Mouse (Mus musculus) limb, embryonic 10.5 days (tissue): ENCODE results near the gene Rps6kb1. TPM values are rescaled to one million over a fixed set of nuclear protein-coding genes. Genes with fewer than 3 reads are reported as not detected.

Experiments
- DNase-seq: peaks from one replicate; pipeline ENCODE4 v3.0.0-alpha.2; 2017; ENCODE audit warnings: low spot score
- H3K27ac ChIP-seq: fragments of 300-500 bp; sonication (generic); 2 replicates; pipeline ENCODE4 v1.5.1; 2016; ENCODE audit warnings: mild to moderate bottlenecking
- H3K27me3 ChIP-seq: fragments of 300-500 bp; sonication (generic); 2 replicates; pipeline ENCODE4 v1.6.1; 2016; ENCODE audit warnings: low read depth, mild to moderate bottlenecking; ENCODE audit not compliant: poor library complexity, severe bottlenecking
- H3K36me3 ChIP-seq: fragments of 300-500 bp; sonication (generic); 2 replicates; pipeline ENCODE4 v1.6.1; 2016; ENCODE audit warnings: mild to moderate bottlenecking, moderate library complexity
- H3K4me1 ChIP-seq: fragments of 300-500 bp; sonication (generic); 2 replicates; pipeline ENCODE4 v1.6.1; 2016
- H3K4me3 ChIP-seq: fragments of 300-500 bp; sonication (generic); 2 replicates; pipeline ENCODE4 v1.5.1; 2016; ENCODE audit warnings: mild to moderate bottlenecking, moderate library complexity
- H3K9me3 ChIP-seq: fragments of 300-500 bp; sonication (generic); replicated peaks from 2 replicates; pipeline ENCODE4 v1.6.1; 2016; ENCODE audit warnings: mild to moderate bottlenecking
- WGBS: fragments of 180-500 bp; shearing (Covaris S2); methylation state at CpG from one replicate; pipeline ENCODE4 v1.1.7; 2016; 5-methylcytosine and 5-hydroxymethylcytosine counted together
- polyA plus RNA-seq: library from polyadenylated mRNA; unstranded; fragments of >200 nt; fragmentation: Nextera tagmentation; extraction: Ambion mirVana; gene quantifications from 2 replicates; pipeline ENCODE4 v1.2.1, GENCODE M21; 2016

The Rps6kb1 gene
- polyA plus RNA-seq = 47.3 and 64.3 TPM in 2 replicates

- peaks cover 21% of the 10 kb centered on the region for H3K36me3 ChIP-seq
- peak within 1 kb of the TSS; percentile 95 for H3K27ac ChIP-seq
- WGBS = under 1% methylated on average over 43 of the region's 43 CpGs
- H3K4me1 ChIP-seq = peaks cover 20% of the 10 kb centered on the region
- no peaks in the 10 kb centered on the region for H3K27me3 ChIP-seq
- no peaks in the 10 kb centered on the region for H3K9me3 ChIP-seq
- H3K4me3 ChIP-seq = peak within 1 kb of the TSS; percentile 99
- DNase-seq = peak; percentile 98
These were observed at the start of gene Rps6kb1, which contains the start of gene Tubd1 for GRCm38 (mm10) chr11:86544639-86545299. Gene Rps6kb1, minus strand, starts transcription at chr11:86544805. Gene Tubd1, plus strand, starts transcription at chr11:86544991.

DNA sequence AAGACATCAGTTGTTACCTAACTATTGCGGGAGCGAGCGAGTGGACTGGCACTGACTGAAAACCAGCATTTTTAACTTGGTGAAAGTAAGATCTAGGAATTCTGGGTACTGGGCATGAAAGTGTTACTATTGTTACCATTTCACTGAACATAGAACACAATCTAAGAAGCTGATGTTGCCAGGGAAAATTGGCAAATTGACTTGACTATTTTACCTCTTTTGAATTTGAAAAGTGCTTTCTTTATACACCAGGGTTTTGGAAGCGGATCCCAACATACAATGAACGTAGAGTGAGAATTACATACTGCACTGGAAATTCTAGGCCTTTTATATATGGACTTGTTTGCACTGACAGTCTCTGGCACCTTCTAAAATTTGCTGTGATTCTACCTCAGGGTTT lies 48.8 kb upstream of the Rps6kb1 start:
- 92% methylated on average over 5 of the region's 5 CpGs for WGBS
- no peak for DNase-seq
- H3K27me3 ChIP-seq = no peaks in the 10 kb centered on the region
- H3K9me3 ChIP-seq = no peaks in the 10 kb centered on the region
- H3K36me3 ChIP-seq = peaks cover 4% of the 10 kb centered on the region; the same call in 1 of the 2 replicates
- H3K27ac ChIP-seq = no peak overlapping the region
- no peak overlapping the region for H3K4me3 ChIP-seq
- H3K4me1 ChIP-seq = peaks cover 5% of the 10 kb centered on the region; the same call in 1 of the 2 replicates

GRCm38 (mm10) chr11:86592993-86593392 lies 48.4 kb upstream of the Rps6kb1 start:
- H3K27ac ChIP-seq = no peak overlapping the region
- H3K9me3 ChIP-seq = no peaks in the 10 kb centered on the region
- no peak overlapping the region for H3K4me3 ChIP-seq
- DNase-seq = no peak
- 42% methylated on average over 3 of the region's 3 CpGs for WGBS
- H3K4me1 ChIP-seq = peaks cover 7% of the 10 kb centered on the region
- H3K27me3 ChIP-seq = no peaks in the 10 kb centered on the region
- H3K36me3 ChIP-seq = peaks cover 4% of the 10 kb centered on the region; the same call in 1 of the 2 replicates

DNA sequence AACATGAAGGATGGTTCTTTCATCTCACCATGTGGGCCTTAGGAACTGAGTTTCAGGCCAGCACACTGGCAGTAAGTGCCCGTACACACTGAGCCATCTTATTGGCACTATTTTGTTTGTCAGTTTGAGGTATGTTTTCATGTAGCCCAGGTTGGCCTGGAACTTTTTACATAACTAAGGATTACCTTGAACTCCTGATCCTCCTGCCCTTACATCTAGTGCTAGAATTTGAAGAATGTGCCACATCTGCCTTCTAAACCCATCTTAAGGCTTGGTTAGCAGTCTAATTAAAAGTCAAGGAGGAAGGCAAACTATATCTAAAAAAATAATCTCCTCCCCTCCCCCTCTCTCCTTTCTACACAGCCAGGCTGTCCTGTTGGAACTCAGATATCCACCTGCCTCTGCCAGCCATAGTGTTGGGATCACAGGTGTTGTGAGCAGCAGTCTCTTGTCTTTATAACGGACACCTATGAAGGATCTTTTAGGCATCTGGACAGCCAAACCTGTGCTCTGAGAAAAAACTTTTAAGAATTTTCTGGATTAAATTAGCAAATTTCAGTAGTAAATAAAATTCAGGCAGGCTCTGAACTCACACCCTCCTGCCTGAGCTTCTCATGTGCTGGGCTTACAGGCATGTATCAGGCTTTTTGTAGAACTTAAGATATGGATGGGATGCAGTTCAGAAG lies 47.5 kb upstream of the Rps6kb1 start:
- H3K27me3 ChIP-seq = no peaks in the 10 kb centered on the region
- H3K9me3 ChIP-seq = no peaks in the 10 kb centered on the region
- no peak overlapping the region for H3K4me3 ChIP-seq
- H3K36me3 ChIP-seq = peaks cover 4% of the 10 kb centered on the region; the same call in 1 of the 2 replicates
- WGBS = 88% methylated on average over 2 of the region's 2 CpGs
- peaks cover 16% of the 10 kb centered on the region for H3K4me1 ChIP-seq
- no peak overlapping the region for H3K27ac ChIP-seq
- no peak for DNase-seq

DNA sequence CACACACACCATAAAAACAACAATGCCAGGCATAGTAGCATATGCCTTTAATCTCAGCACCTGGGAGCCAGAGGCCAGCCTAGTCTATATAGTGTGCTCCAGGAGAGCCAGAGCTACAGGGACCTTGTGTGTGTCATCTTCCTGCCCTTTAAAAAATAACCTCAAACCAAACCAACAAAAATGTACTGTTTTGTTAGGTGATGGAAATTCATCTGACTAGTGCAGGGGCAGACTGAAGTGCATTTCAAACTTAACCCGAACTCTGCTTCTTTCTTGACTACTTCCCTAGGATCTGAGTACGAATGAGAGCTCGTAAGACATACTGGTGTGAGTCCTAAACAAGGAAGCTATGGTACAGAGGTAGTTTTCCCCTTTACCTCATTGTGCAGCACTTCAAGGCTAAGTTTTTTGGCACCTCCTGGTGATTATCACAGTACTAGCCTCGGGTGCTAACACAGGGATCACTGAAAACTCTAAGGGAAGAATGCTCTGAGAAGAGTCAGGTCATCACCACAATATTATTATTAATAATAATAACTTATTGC lies 46.8 kb upstream of the Rps6kb1 start:
- Histone ChIP-seq H3K36me3 (peaks cover 4% of the 10 kb centered on the region; the same call in 1 of the 2 replicates), H3K9me3 (no peaks in the 10 kb centered on the region), H3K27me3 (no peaks in the 10 kb centered on the region), H3K27ac (no peak overlapping the region), H3K4me1 (peaks cover 22% of the 10 kb centered on the region), H3K4me3 (no peak overlapping the region)
- WGBS = 88% methylated on average over 4 of the region's 4 CpGs
- DNase-seq = no peak

- DNase-seq = no peak
- Histone ChIP-seq H3K4me1 (peaks cover 24% of the 10 kb centered on the region), H3K27ac (no peak overlapping the region), H3K36me3 (peaks cover 4% of the 10 kb centered on the region; the same call in 1 of the 2 replicates), H3K27me3 (no peaks in the 10 kb centered on the region), H3K9me3 (no peaks in the 10 kb centered on the region), H3K4me3 (no peak overlapping the region)
- 95% methylated on average over 10 of the region's 10 CpGs for WGBS
These were observed 46.0 kb upstream of the Rps6kb1 start for GRCm38 (mm10) chr11:86590579-86590978.

DNA sequence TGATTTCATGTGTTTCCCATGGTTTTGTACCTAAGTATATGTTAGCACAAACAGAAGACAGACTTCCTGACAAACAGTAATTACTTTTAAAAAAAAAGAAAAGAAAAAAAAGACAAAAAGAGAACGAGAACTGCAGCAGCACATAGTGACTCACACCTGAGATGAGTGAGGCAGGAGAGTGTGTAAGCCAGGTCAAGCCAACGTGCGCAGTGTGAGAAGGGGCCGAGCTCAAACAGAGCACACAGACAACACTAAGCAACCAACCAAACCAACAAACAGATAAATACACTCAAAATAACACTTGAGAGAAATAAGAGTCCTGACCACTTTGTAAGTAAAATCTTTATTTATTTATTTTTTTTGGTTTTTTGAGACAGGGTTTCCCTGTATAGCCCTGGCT lies 45.5 kb upstream of the Rps6kb1 start:
- Histone ChIP-seq H3K36me3 (peaks cover 6% of the 10 kb centered on the region; the same call in 1 of the 2 replicates), H3K27ac (no peak overlapping the region), H3K9me3 (no peaks in the 10 kb centered on the region), H3K27me3 (no peaks in the 10 kb centered on the region), H3K4me3 (no peak overlapping the region), H3K4me1 (peaks cover 24% of the 10 kb centered on the region)
- DNase-seq = no peak
- WGBS = 91% methylated on average over 4 of the region's 4 CpGs

GRCm38 (mm10) chr11:86588583-86589298 lies 44.1 kb upstream of the Rps6kb1 start:
- Histone ChIP-seq H3K4me3 (no peak overlapping the region), H3K27ac (no peak overlapping the region), H3K27me3 (no peaks in the 10 kb centered on the region), H3K9me3 (no peaks in the 10 kb centered on the region), H3K36me3 (peaks cover 7% of the 10 kb centered on the region; the same call in 1 of the 2 replicates), H3K4me1 (peaks cover 24% of the 10 kb centered on the region)
- WGBS = 93% methylated on average over 4 of the region's 4 CpGs
- no peak for DNase-seq

GRCm38 (mm10) chr11:86587830-86588229 lies 43.2 kb upstream of the Rps6kb1 start:
- 47% methylated on average over 7 of the region's 7 CpGs for WGBS
- Histone ChIP-seq H3K27me3 (no peaks in the 10 kb centered on the region), H3K27ac (no peak overlapping the region; the same call in 1 of the 2 replicates), H3K36me3 (peaks cover 7% of the 10 kb centered on the region; the same call in 1 of the 2 replicates), H3K4me3 (no peak overlapping the region), H3K9me3 (no peaks in the 10 kb centered on the region), H3K4me1 (peaks cover 19% of the 10 kb centered on the region)
- no peak for DNase-seq

DNA sequence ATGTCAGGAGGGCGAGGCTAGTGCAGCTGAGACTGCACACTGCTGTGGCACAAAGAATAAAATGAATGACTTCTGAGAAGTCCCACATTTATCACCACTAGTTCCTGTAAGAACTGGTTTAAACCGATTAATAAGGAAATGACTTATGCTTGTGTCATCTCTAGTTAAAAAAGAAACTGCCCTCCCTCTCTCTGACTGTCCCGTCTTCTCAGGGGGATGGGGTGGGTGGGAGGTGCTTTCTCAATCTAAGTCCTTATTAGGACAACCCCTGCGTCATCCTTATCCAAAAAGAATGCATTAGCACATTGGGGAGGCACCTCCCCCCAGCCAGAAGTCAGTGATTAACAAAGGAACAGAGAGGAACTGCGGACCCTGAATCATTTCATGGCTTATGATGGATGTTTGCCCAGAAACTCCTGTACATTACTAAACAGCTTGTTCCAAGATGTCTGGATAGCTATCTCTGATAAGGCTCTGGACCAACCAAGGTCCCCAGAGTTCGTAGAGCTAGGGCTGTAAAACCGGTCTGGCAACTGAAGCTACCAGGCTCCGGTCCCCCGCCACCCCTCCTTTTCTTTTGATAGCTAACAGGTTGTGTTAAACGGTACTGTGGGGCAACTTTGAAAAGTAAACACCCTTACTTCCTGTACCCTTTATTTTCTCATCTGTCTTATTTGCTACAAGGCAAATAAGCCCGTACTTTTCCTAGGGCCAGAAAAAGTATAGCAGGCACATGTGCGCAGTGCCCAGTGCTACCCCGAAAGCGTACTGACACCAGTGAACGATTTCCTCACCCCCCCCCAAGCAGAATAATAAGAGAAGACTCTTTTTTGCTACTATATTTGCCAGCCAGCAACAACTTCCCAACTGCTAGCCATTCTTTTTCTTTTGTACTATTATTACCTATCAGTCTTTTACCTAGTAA lies 42.5 kb upstream of the Rps6kb1 start:
- H3K36me3 ChIP-seq = peaks cover 10% of the 10 kb centered on the region
- 8% methylated on average over 15 of the region's 15 CpGs for WGBS
- H3K9me3 ChIP-seq = no peaks in the 10 kb centered on the region
- peaks cover 19% of the 10 kb centered on the region for H3K4me1 ChIP-seq
- peak overlapping the region; percentile 63 for H3K27ac ChIP-seq
- peak; percentile 55 for DNase-seq
- H3K4me3 ChIP-seq = peak overlapping the region; percentile 24
- H3K27me3 ChIP-seq = no peaks in the 10 kb centered on the region

DNA sequence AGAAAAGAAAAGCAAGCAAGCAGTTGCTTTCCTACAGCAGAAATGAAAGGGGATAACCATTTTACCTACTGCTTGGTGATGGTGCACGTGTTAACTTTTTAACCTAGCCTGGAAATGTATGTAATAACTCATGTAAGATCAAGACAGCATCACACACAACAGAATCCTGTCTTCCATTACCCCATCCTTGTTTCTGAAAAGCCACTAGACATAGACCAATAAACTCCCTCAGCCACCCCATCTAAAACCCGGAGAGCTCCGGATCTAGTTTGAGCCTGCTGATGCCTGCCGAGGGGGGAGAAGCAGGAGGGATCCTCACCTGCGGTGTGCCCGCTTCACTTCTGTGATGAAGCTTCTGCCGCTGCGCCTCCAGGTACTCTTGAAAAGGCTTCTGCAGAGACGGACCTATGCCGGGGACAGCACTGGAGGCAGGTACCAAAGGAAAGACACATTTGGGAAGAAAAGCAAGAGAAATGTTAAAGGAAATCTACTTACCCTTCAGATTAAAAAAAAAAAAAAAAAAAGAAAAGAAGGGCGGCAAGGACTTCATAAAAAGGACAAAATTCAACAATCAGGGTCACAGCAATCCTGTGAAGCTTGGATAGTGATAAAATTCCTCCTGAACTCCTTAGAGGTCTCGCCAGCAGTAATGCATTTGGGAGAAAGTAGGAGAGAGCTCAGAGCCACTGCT lies 41.7 kb upstream of the Rps6kb1 start:
- 27% methylated on average over 12 of the region's 12 CpGs for WGBS
- H3K9me3 ChIP-seq = no peaks in the 10 kb centered on the region
- no peaks in the 10 kb centered on the region for H3K27me3 ChIP-seq
- DNase-seq = no peak
- peaks cover 9% of the 10 kb centered on the region for H3K36me3 ChIP-seq
- H3K27ac ChIP-seq = peak overlapping the region; percentile 58; the same call in 1 of the 2 replicates
- peak overlapping the region; percentile 24; the same call in 1 of the 2 replicates for H3K4me3 ChIP-seq
- H3K4me1 ChIP-seq = peaks cover 19% of the 10 kb centered on the region
